Mouse (Mus musculus) CD4-positive, CD25-positive, alpha-beta regulatory T cell, adult 2 months (primary cell): Measurements from ENCODE around the gene Olfr1320.
"Not testable (repeated sequence)": the region's sequence is repeated elsewhere in the genome, so short reads cannot be mapped to it uniquely, and the experiment has no call there.

Source experiments
- DNase-seq: peaks from one replicate; pipeline ENCODE4 v3.0.0-alpha.2; 2012; ENCODE audit warnings: low read depth, low spot score

Olfr1320 gene

GRCm38 (mm10) chrX:49672033-49672432 is at the start of gene Olfr1320:
TSS of gene Olfr1320 (plus strand) at chrX:49672333.
- DNase-seq = no peak

GRCm38 (mm10) chrX:49627566-49627965 is 44.6 kb upstream of the Olfr1320 start:
- DNase-seq = no peak

- no peak for DNase-seq
Observed at GRCm38 (mm10) chrX:49631195-49631594, 40.9 kb upstream of the Olfr1320 start.

- DNase-seq = not testable (repeated sequence)
Observed at GRCm38 (mm10) chrX:49660781-49661180, 11.4 kb upstream of the Olfr1320 start.
